Mouse (Mus musculus) stomach, embryonic 14.5 days (tissue): ENCODE results near the gene Olfr481. TPM values are rescaled to one million over a fixed set of nuclear protein-coding genes. Genes with fewer than 3 reads are reported as not detected.

Source experiments
- polyA plus RNA-seq: library from polyadenylated mRNA; unstranded; fragments of >200 nt; fragmentation: Nextera tagmentation; extraction: Ambion mirVana; gene quantifications from 2 replicates; pipeline ENCODE4 v1.2.1, GENCODE M21; 2014

The Olfr481 gene
- polyA plus RNA-seq, 1 experiment from 2014 or later = not detected

Other genes starting within 250 kb of the Olfr481 start
- gene Olfr470, start 232.4 kb upstream of the Olfr481 start, polyA plus RNA-seq = not detected in 2 replicates
- gene Olfr472, start 182.0 kb upstream of the Olfr481 start, polyA plus RNA-seq = not detected in 2 replicates
- gene Olfr473, start 149.4 kb upstream of the Olfr481 start, polyA plus RNA-seq = not detected in 2 replicates
- not detected in 2 replicates for gene Olfr474, start 125.2 kb upstream of the Olfr481 start, polyA plus RNA-seq
- not detected in 2 replicates for gene Olfr476, start 115.1 kb upstream of the Olfr481 start, polyA plus RNA-seq
- not detected in 2 replicates for gene Olfr477, start 93.2 kb upstream of the Olfr481 start, polyA plus RNA-seq
- not detected in 2 replicates for gene Olfr478, start 45.9 kb upstream of the Olfr481 start, polyA plus RNA-seq
- not detected in 2 replicates for gene Olfr479, start 29.2 kb upstream of the Olfr481 start, polyA plus RNA-seq
- gene Olfr480, start 12.5 kb upstream of the Olfr481 start, polyA plus RNA-seq = not detected in 2 replicates
- gene Olfr482, start 17.7 kb downstream of the Olfr481 start, polyA plus RNA-seq = 0.17 TPM in 1 of 2 replicates, not detected in the other
- not detected in 2 replicates for gene Olfr483, start 21.0 kb downstream of the Olfr481 start, polyA plus RNA-seq
- not detected in 2 replicates for gene Olfr484, start 47.6 kb downstream of the Olfr481 start, polyA plus RNA-seq
- gene Olfr485, start 80.0 kb downstream of the Olfr481 start, polyA plus RNA-seq = not detected in 2 replicates
- gene Olfr486, start 92.9 kb downstream of the Olfr481 start, polyA plus RNA-seq = not detected in 2 replicates
- not detected in 2 replicates for gene Olfr487, start 134.8 kb downstream of the Olfr481 start, polyA plus RNA-seq
- gene Olfr488, start 178.5 kb downstream of the Olfr481 start, polyA plus RNA-seq = not detected in 2 replicates
- not detected in 2 replicates for gene Olfr490, start 209.1 kb downstream of the Olfr481 start, polyA plus RNA-seq
- not detected in 2 replicates for gene Olfr491, start 233.6 kb downstream of the Olfr481 start, polyA plus RNA-seq
- not detected in 2 replicates for gene Olfr492, start 243.8 kb downstream of the Olfr481 start, polyA plus RNA-seq